Mouse (Mus musculus) liver, embryonic 12.5 days (tissue): ENCODE results near the gene Atg16l2. TPM values are rescaled to one million over a fixed set of nuclear protein-coding genes. Genes with fewer than 3 reads are reported as not detected.

Experiments
- ATAC-seq: fragments of 200-750 bp; cut with Nextera tagmentation; 2 replicates; pipeline ENCODE4 v1.8.0; 2017; ENCODE audit warnings: moderate number of reproducible peaks, mild to moderate bottlenecking, moderate library complexity
- H3K27ac ChIP-seq: fragments of 300-500 bp; sonication (generic); 2 replicates; pipeline ENCODE4 v1.5.1; 2016; ENCODE audit warnings: mild to moderate bottlenecking
- H3K27me3 ChIP-seq: fragments of 300-500 bp; sonication (generic); replicated peaks from 2 replicates; pipeline ENCODE4 v1.6.1; 2016; ENCODE audit warnings: mild to moderate bottlenecking, moderate library complexity
- H3K36me3 ChIP-seq: fragments of 300-500 bp; sonication (generic); 2 replicates; pipeline ENCODE4 v1.6.1; 2016; ENCODE audit warnings: mild to moderate bottlenecking, moderate library complexity
- H3K4me1 ChIP-seq: fragments of 300-500 bp; sonication (generic); 2 replicates; pipeline ENCODE4 v1.6.1; 2016
- H3K4me2 ChIP-seq: fragments of 300-500 bp; sonication (generic); 2 replicates; pipeline ENCODE4 v1.6.1; 2016; ENCODE audit warnings: mild to moderate bottlenecking, moderate library complexity
- H3K4me3 ChIP-seq: fragments of 300-500 bp; sonication (generic); 2 replicates; pipeline ENCODE4 v1.5.1; 2016; ENCODE audit warnings: mild to moderate bottlenecking, moderate library complexity
- H3K9ac ChIP-seq: fragments of 300-500 bp; sonication (generic); 2 replicates; pipeline ENCODE4 v1.6.1; 2016; ENCODE audit warnings: mild to moderate bottlenecking, moderate library complexity
- H3K9me3 ChIP-seq: fragments of 300-500 bp; sonication (generic); replicated peaks from 2 replicates; pipeline ENCODE4 v1.6.1; 2016; ENCODE audit warnings: mild to moderate bottlenecking, moderate library complexity
- WGBS: fragments of 180-500 bp; shearing (Covaris S2); methylation state at CpG from one replicate; pipeline ENCODE4 v1.1.7; 2016; ENCODE audit not compliant: insufficient replicate concordance; 5-methylcytosine and 5-hydroxymethylcytosine counted together
- polyA plus RNA-seq: library from polyadenylated mRNA; unstranded; fragments of >200 nt; fragmentation: Nextera tagmentation; extraction: Ambion mirVana; gene quantifications from 2 replicates; pipeline ENCODE4 v1.2.1, GENCODE M21; 2016

Gene Atg16l2
- polyA plus RNA-seq, 1 experiment from 2014 or later: 5.7 TPM

DNA sequence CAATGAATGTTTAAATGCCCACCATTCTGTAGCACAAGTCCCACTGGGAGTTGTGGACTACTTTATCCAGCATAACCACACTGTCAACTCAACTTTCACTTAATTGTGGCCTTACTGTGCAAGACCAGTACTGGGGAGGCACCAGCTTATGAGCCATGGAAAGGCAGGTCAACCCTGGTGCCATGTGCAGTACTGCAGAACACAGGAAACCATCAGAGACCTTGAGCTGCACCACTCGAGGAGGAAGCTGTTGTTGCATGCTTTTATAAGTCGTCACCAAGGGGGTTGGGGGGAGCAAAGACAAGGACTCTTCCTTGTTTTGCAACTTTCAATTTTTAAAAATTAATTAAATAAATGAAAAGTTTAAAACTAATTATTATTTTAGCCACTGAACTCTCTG is 49.0 kb downstream of the Atg16l2 start:
- no peaks in the 10 kb centered on the region for H3K27me3 ChIP-seq
- H3K4me1 ChIP-seq: no peaks in the 10 kb centered on the region
- peaks cover 19% of the 10 kb centered on the region; the same call in 1 of the 2 replicates for H3K36me3 ChIP-seq
- no peak overlapping the region for H3K9ac ChIP-seq
- ATAC-seq: no peak
- H3K4me3 ChIP-seq: no peak overlapping the region
- 35% methylated on average over 2 of the region's 2 CpGs for WGBS
- no peak overlapping the region for H3K27ac ChIP-seq
- H3K4me2 ChIP-seq: no peak overlapping the region
- no peaks in the 10 kb centered on the region for H3K9me3 ChIP-seq

DNA sequence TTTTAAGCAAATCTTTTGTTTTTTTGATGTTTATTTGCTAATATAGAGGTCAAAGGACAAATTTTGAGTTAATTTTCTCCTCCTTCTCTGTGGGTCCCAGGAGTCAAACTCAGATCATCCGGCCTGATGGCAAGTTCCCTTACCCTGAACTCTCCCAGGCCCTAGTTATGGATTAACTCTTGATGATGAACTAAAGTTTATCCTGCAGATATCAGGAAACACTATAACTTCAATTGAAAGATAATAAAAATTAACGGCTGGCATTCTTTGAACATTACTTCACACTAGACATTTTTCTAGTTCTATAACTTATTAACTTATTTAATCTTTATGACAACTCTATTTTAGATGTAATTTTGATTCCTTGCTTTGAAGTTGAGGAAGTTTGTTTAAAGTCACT is 52.9 kb downstream of the Atg16l2 start:
- ATAC-seq: no peak
- no peaks in the 10 kb centered on the region for H3K4me1 ChIP-seq
- WGBS: 64% methylated on average over 2 of the region's 2 CpGs
- H3K27me3 ChIP-seq: no peaks in the 10 kb centered on the region
- H3K36me3 ChIP-seq: peaks cover 11% of the 10 kb centered on the region; the same call in 1 of the 2 replicates
- H3K4me3 ChIP-seq: no peak overlapping the region
- H3K9ac ChIP-seq: no peak overlapping the region
- no peak overlapping the region for H3K27ac ChIP-seq
- H3K9me3 ChIP-seq: no peaks in the 10 kb centered on the region
- H3K4me2 ChIP-seq: no peak overlapping the region

DNA sequence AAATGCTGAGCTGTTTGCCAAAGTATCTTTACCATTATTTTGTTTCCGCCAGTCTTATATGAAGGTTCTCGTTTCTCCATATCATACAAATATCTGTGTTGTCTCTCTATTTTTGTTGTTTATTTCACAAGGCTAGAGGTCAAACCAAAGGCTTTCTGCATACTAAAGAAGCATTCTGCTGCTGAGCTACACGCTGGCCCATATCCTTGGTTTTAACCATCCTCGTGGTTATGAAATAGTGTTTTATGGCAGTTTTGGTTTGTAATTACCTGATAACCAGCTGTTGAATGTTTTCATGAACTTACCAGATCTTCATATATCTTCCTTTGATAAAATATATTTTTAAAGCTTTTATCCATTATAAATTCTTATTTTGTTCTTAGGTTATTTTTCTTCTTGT is 53.3 kb downstream of the Atg16l2 start:
- Histone ChIP-seq H3K4me3 (no peak overlapping the region), H3K4me1 (no peaks in the 10 kb centered on the region), H3K9me3 (no peaks in the 10 kb centered on the region), H3K9ac (no peak overlapping the region), H3K4me2 (no peak overlapping the region), H3K27me3 (no peaks in the 10 kb centered on the region), H3K27ac (no peak overlapping the region), H3K36me3 (peaks cover 8% of the 10 kb centered on the region; the same call in 1 of the 2 replicates)
- ATAC-seq: no peak
- WGBS: 80% methylated on average over 4 of the region's 4 CpGs

DNA sequence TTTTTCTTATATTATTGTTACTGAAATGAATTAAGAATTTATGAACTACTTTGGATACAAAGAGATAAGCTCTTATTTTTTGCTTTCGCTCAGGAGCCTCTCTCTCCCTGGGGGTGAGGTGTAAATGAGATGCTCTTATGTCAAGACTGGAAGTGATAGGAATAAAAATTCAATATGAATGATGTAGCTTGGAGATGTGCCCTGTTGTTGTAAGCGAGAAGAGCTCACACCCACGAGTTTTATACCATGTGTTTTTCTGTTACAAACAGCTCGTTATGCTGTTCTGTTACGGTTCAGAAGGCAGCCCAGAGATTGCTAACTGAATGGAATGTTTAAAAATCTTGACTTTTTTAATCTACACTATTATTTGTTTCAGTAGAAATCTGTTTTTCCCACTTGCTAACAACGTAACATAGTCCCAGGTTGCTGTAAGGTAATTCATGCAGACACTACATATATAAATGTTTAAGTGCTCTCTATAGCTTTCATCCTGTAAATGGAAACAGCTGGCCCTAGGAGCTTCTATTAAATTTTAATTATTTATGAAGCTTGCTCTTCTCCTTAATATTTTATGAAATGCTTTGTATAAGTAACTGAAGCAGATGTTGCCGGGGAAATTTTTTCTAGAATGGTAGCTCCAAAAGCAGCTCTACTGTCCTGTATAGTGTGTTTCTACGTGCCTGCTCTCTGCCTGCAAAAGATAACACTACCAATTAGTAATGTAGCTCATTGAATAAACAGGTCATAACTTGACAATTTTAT is 65.2 kb downstream of the Atg16l2 start:
- 73% methylated on average over 8 of the region's 8 CpGs for WGBS
- no peak overlapping the region for H3K27ac ChIP-seq
- no peaks in the 10 kb centered on the region for H3K4me1 ChIP-seq
- no peak overlapping the region for H3K9ac ChIP-seq
- H3K36me3 ChIP-seq: peaks cover 4% of the 10 kb centered on the region; the same call in 1 of the 2 replicates
- no peaks in the 10 kb centered on the region for H3K9me3 ChIP-seq
- no peaks in the 10 kb centered on the region for H3K27me3 ChIP-seq
- no peak for ATAC-seq
- H3K4me2 ChIP-seq: no peak overlapping the region
- H3K4me3 ChIP-seq: no peak overlapping the region

DNA sequence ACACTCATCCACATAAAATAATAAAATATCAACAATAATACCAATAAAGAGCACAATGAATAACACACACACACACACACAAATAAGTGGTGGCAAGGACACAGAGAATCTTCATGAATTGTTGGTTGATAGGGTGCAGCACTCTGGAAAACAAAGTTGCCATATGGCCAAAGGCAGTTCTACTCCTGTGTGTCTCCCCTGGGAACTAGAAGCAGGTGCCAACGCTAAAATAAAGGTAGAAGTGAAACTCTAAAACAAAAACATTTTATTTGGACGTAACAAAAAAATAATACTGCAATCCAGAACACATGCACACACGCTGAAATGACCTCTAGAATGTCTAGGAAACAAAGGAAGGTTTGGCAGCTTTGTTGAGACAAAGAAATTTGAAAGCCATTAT is 69.3 kb downstream of the Atg16l2 start:
- 71% methylated on average over 3 of the region's 3 CpGs for WGBS
- H3K27me3 ChIP-seq: no peaks in the 10 kb centered on the region

DNA sequence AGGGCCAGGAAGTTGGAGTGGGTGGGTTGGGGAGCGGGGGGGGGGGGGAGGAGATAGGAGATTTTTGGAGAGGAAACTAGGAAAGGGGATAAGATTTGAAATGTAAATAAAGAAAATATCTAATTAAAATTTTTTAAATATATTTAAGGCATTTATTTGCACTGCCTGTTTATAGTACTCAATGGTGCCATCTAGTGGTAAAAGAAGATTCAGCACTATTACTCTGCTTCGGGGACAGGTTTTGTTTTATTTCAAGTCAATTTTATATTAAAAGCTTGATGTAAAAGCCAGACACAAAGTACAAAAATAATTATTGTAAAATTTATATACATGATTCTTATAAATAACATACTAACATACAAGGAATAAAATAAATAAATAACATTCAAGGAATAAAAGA is 70.6 kb downstream of the Atg16l2 start:
- 50% methylated on average over 2 of the region's 2 CpGs for WGBS
- ATAC-seq: no peak
- Histone ChIP-seq H3K9ac (no peak overlapping the region), H3K4me1 (no peaks in the 10 kb centered on the region), H3K27ac (no peak overlapping the region), H3K4me2 (no peak overlapping the region), H3K9me3 (no peaks in the 10 kb centered on the region), H3K27me3 (no peaks in the 10 kb centered on the region), H3K4me3 (no peak overlapping the region), H3K36me3 (0 out of 2 replicates have a peak, but pooled peaks cover 3% of the 10 kb centered on the region)

More for the DNA sequence above, 69.3 kb downstream of the Atg16l2 start:
- Histone ChIP-seq H3K36me3 (0 out of 2 replicates have a peak, but pooled peaks cover 3% of the 10 kb centered on the region), H3K9ac (no peak overlapping the region), H3K4me2 (no peak overlapping the region), H3K4me3 (no peak overlapping the region), H3K9me3 (no peaks in the 10 kb centered on the region), H3K27ac (no peak overlapping the region), H3K4me1 (no peaks in the 10 kb centered on the region)
- ATAC-seq: no peak

DNA sequence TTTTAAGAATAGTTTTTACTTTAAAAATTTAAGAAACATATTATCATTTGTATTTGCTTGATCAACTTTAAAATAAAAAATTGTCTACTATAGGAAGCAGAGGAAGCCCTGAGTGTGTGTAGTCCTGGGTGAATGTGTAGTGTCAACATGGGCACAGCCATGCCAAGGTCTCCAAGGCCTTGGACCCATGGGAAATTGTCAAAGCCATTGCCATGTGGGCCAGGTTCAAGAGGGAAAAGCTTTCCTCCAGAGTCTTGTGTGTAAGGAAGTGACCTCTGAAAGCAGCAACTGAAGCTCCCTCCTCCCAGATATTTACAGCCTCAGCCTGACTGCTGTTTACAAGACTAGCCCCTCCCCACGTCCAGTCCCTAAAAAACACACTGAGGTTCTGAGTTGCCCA is 72.7 kb downstream of the Atg16l2 start:
- 35% methylated on average over 1 of the region's 1 CpGs for WGBS

DNA sequence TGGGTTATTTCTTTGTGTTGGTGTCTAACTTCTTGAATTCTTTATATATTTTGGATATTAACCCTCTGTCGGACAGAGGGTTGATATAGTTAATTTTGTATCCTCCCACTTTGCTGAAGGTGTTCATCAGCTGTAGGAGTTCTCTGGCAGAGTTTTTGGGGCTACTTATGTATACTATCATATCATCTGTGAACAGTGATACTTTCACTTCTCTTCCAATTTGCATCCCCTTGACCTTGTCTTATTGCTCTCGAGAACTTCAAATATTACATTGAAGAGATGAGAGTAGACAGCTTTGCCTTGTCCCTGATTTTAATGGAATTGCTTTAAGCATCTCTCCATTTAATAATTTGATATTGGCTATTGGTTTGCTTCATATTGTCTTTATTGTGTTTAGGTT is 78.5 kb downstream of the Atg16l2 start:
- WGBS: 72% methylated on average over 2 of the region's 2 CpGs
- no peaks in the 10 kb centered on the region for H3K27me3 ChIP-seq
- no peak overlapping the region for H3K4me3 ChIP-seq
- H3K4me2 ChIP-seq: no peak overlapping the region
- H3K9ac ChIP-seq: no peak overlapping the region
- no peak overlapping the region for H3K27ac ChIP-seq
- H3K9me3 ChIP-seq: no peaks in the 10 kb centered on the region
- no peak for ATAC-seq
- no peaks in the 10 kb centered on the region for H3K4me1 ChIP-seq
- no peaks in the 10 kb centered on the region for H3K36me3 ChIP-seq

More for the DNA sequence above, 72.7 kb downstream of the Atg16l2 start:
- no peak overlapping the region for H3K4me3 ChIP-seq
- no peak overlapping the region for H3K4me2 ChIP-seq
- no peak overlapping the region for H3K9ac ChIP-seq
- H3K27me3 ChIP-seq: no peaks in the 10 kb centered on the region
- H3K4me1 ChIP-seq: no peaks in the 10 kb centered on the region
- no peaks in the 10 kb centered on the region for H3K9me3 ChIP-seq
- H3K27ac ChIP-seq: no peak overlapping the region
- ATAC-seq: no peak
- 0 out of 2 replicates have a peak, but pooled peaks cover 3% of the 10 kb centered on the region for H3K36me3 ChIP-seq

DNA sequence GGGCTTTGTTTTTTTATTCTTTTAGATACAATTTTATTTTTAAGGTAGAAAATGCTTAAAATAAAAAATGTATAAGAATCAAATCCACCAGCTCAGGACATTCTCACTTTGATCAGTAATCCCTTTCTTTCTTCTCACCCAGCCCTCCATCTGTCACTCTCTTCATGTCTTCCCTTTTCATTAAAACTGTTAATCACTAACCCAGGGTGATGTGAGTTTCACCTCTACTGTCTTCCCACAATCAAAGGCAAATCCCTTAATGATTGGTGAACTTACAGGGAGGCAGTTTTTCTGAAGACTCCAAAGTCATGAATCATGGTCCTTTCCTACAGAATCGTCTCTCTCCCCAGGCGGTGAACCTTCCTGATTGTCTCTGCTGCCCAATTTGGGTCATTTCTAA is 85.3 kb downstream of the Atg16l2 start:
- Histone ChIP-seq H3K9me3 (no peaks in the 10 kb centered on the region), H3K27ac (no peak overlapping the region), H3K36me3 (no peaks in the 10 kb centered on the region), H3K9ac (no peak overlapping the region), H3K4me3 (no peak overlapping the region), H3K4me1 (no peaks in the 10 kb centered on the region), H3K27me3 (no peaks in the 10 kb centered on the region), H3K4me2 (no peak overlapping the region)
- 80% methylated on average over 2 of the region's 2 CpGs for WGBS
- ATAC-seq: no peak

DNA sequence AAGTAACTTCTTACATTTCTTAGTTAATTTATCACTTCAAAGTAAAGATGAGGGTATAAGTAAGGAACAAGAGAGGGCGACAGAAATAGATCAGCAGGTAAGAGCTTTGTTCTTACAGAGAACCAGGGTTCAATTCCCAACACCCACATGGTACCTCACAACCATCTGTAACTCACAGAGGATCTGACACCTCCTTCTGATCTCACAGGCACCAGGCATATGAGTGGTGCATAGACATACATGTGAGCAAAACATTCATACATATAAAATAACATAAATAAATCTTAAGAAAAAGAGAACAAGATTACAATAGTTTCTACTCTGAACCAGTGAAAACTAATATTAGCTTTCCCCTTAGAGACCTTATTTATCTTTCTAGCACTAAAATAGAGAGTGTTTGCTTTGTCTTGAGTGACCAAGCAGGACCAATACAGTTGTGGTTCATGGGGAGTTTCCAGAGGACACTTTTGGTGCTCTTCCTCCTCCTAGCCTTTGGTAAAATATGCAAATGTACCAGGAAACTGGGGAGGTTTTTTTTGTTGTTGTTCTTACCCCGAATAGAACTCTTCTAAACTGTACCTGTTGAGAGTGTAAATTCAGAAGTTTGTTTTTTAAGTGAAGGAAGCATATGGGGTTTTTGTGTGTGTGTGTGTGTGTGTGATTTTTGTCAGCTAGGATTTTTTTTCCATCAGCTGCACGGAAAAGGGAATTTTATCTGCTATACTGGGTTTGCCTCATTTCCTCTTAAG is 88.4 kb downstream of the Atg16l2 start:
- WGBS: 51% methylated on average over 3 of the region's 3 CpGs

More for the DNA sequence above, 88.4 kb downstream of the Atg16l2 start:
- 0 out of 2 replicates have a peak, but pooled peaks cover 3% of the 10 kb centered on the region for H3K36me3 ChIP-seq
- no peaks in the 10 kb centered on the region for H3K27me3 ChIP-seq
- no peak overlapping the region for H3K9ac ChIP-seq
- H3K4me1 ChIP-seq: no peaks in the 10 kb centered on the region
- H3K4me2 ChIP-seq: no peak overlapping the region
- H3K9me3 ChIP-seq: no peaks in the 10 kb centered on the region
- no peak overlapping the region for H3K27ac ChIP-seq
- no peak for ATAC-seq
- H3K4me3 ChIP-seq: no peak overlapping the region
